Mouse (Mus musculus) spleen, postnatal 36 days (tissue): ENCODE data around the gene Gpc6.

Experiments used
- DNase-seq, 2 experiments: peaks; one replicate each; pipeline ENCODE4 v3.0.0; 2022; ENCODE audit warnings: low spot score in 2 of 2, mixed read lengths in 1 of 2

Gpc6 gene

GRCm38 (mm10) chr14:117930105-117930847 lies 1005.2 kb downstream of the Gpc6 start:
- DNase-seq, result no peak

GRCm38 (mm10) chr14:117930848-117931816 lies 1006.0 kb downstream of the Gpc6 start:
- DNase-seq, result no peak

GRCm38 (mm10) chr14:117932163-117932851 lies 1007.2 kb downstream of the Gpc6 start:
- DNase-seq, result no peak

GRCm38 (mm10) chr14:117938554-117938953 lies 1013.4 kb downstream of the Gpc6 start:
- DNase-seq, result no peak

GRCm38 (mm10) chr14:117939471-117939870 lies 1014.4 kb downstream of the Gpc6 start:
- DNase-seq, result no peak

GRCm38 (mm10) chr14:117945920-117946503 lies 1020.9 kb downstream of the Gpc6 start:
- DNase-seq, result no peak

- no peak for DNase-seq
Observed at GRCm38 (mm10) chr14:117951265-117951664, 1026.2 kb downstream of the Gpc6 start.

GRCm38 (mm10) chr14:117951686-117952085 lies 1026.6 kb downstream of the Gpc6 start:
- no peak for DNase-seq

- no peak for DNase-seq
Observed at GRCm38 (mm10) chr14:117956051-117956450, 1030.9 kb downstream of the Gpc6 start.

GRCm38 (mm10) chr14:117958389-117958788 lies 1033.3 kb downstream of the Gpc6 start:
- no peak for DNase-seq

GRCm38 (mm10) chr14:117961267-117961666 lies 1036.2 kb downstream of the Gpc6 start:
- no peak for DNase-seq

- no peak for DNase-seq
Observed at GRCm38 (mm10) chr14:117961844-117962243, 1036.7 kb downstream of the Gpc6 start.

GRCm38 (mm10) chr14:117962453-117962852 lies 1037.3 kb downstream of the Gpc6 start:
- no peak for DNase-seq

- no peak for DNase-seq
Observed at GRCm38 (mm10) chr14:117972576-117972975, 1047.5 kb downstream of the Gpc6 start.

GRCm38 (mm10) chr14:117981532-117981931 lies 1056.4 kb downstream of the Gpc6 start:
- DNase-seq, result no peak

GRCm38 (mm10) chr14:117988444-117988843 lies 1063.3 kb downstream of the Gpc6 start:
- no peak for DNase-seq

GRCm38 (mm10) chr14:117990203-117990602 lies 1065.1 kb downstream of the Gpc6 start:
- no peak for DNase-seq

- DNase-seq, result no peak
Observed at GRCm38 (mm10) chr14:117992600-117993256, 1067.6 kb downstream of the Gpc6 start.

GRCm38 (mm10) chr14:117993845-117994244 lies 1068.7 kb downstream of the Gpc6 start:
- no peak for DNase-seq

- DNase-seq, result no peak
Observed at GRCm38 (mm10) chr14:118004434-118004833, 1079.3 kb downstream of the Gpc6 start.

GRCm38 (mm10) chr14:118005697-118006096 lies 1080.6 kb downstream of the Gpc6 start:
- no peak for DNase-seq
